Mouse (Mus musculus): Measurements from ENCODE around the gene Rnft2.

DNA sequence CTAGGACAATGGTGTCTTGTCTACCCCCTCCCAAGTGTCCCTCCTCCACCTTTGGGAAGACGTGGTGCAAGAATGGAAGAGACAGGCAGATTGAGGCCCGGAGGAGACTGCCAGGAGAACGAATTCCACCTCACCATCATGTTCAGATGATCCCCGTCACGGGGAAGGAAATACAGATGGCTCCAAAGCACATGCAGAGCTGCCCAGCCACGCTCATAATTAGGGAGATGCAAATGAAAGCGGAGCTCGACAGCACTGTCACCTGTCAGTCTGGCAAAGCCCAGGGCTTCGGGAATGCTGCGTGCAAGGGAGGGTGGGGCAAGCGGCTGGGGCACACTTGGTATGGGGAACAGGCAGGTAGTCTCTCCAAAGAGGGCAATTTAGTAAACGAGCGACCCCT lies 47.5 kb downstream of the Rnft2 start:
- TF ChIP-seq POLR2A (IDR thresholded peaks at IDR 0.05; ENCODE audit: insufficient read depth, low read length) (no peak), EP300 (IDR thresholded peaks at IDR 0.05; ENCODE audit: insufficient read depth, low read depth, low read length) (no peak)

All from ES-Bruce4 (cell line).